Mouse (Mus musculus): Measurements from ENCODE around the gene Ovca2.
"Not testable (repeated sequence)": the region's sequence is repeated elsewhere in the genome, so short reads cannot be mapped to it uniquely, and the experiment has no call there.

The Ovca2 gene

GRCm38 (mm10) chr11:75194850-75195461, 16.3 kb upstream of the Ovca2 start:
- peak; percentile 50 for DNase-seq (ENCODE audit: low spot score)

- DNase-seq (ENCODE audit: low spot score) = no peak
Measured at GRCm38 (mm10) chr11:75194121-75194849, 15.7 kb upstream of the Ovca2 start.

GRCm38 (mm10) chr11:75193256-75194071, 14.8 kb upstream of the Ovca2 start, which contains the start of gene Rtn4rl1:
Gene Rtn4rl1, plus strand, starts transcription at chr11:75193783.
- DNase-seq (ENCODE audit: low spot score) = peak; percentile 37

GRCm38 (mm10) chr11:75192336-75193214, 13.9 kb upstream of the Ovca2 start:
- DNase-seq (ENCODE audit: low spot score) = peak; percentile 72

GRCm38 (mm10) chr11:75191841-75192240, 13.2 kb upstream of the Ovca2 start:
- DNase-seq (ENCODE audit: low spot score) = no peak

- DNase-seq (ENCODE audit: low spot score) = no peak
Measured at GRCm38 (mm10) chr11:75190905-75191441, 12.3 kb upstream of the Ovca2 start, which contains the start of gene Dph1. Gene Dph1, minus strand, starts transcription at chr11:75191241.

GRCm38 (mm10) chr11:75190371-75190724, 11.7 kb upstream of the Ovca2 start:
- DNase-seq (ENCODE audit: low spot score) = peak; percentile 86

GRCm38 (mm10) chr11:75189713-75190370, 11.2 kb upstream of the Ovca2 start:
- no peak for DNase-seq (ENCODE audit: low spot score)

GRCm38 (mm10) chr11:75184986-75185385, 6.4 kb upstream of the Ovca2 start:
- no peak for DNase-seq (ENCODE audit: low spot score)

GRCm38 (mm10) chr11:75184573-75184972, 5.9 kb upstream of the Ovca2 start:
- DNase-seq (ENCODE audit: low spot score) = no peak

GRCm38 (mm10) chr11:75183917-75184570, 5.4 kb upstream of the Ovca2 start:
- no peak for DNase-seq (ENCODE audit: low spot score)

- no peak for DNase-seq (ENCODE audit: low spot score)
Measured at GRCm38 (mm10) chr11:75178011-75178410, 624 bp downstream of the Ovca2 start.

- DNase-seq (ENCODE audit: low spot score) = not testable (repeated sequence)
Measured at GRCm38 (mm10) chr11:75174574-75174973, 4.1 kb downstream of the Ovca2 start.

- DNase-seq (ENCODE audit: low spot score) = no peak
Measured at GRCm38 (mm10) chr11:75173799-75174165, 4.9 kb downstream of the Ovca2 start.

- peak; percentile 89 for DNase-seq (ENCODE audit: low spot score)
Measured at GRCm38 (mm10) chr11:75173095-75173798, 5.4 kb downstream of the Ovca2 start.

GRCm38 (mm10) chr11:75172151-75173094, 6.2 kb downstream of the Ovca2 start:
- no peak for DNase-seq (ENCODE audit: low spot score)

- no peak for DNase-seq (ENCODE audit: low spot score)
Measured at GRCm38 (mm10) chr11:75171186-75171865, 7.3 kb downstream of the Ovca2 start.

- DNase-seq (ENCODE audit: low spot score) = peak; percentile 78
Measured at GRCm38 (mm10) chr11:75170136-75170751, 8.4 kb downstream of the Ovca2 start.
